Mouse (Mus musculus) liver, embryonic 11.5 days (tissue): Measurements from ENCODE around the gene Sipa1. TPM values are rescaled to one million over a fixed set of nuclear protein-coding genes. Genes with fewer than 3 reads are reported as not detected.

Experiments
- ATAC-seq: fragments of 200-750 bp; cut with Nextera tagmentation; replicated peaks from 2 replicates; pipeline ENCODE4 v1.8.0; 2017; ENCODE audit warnings: moderate number of reproducible peaks, mild to moderate bottlenecking, moderate TSS enrichment, moderate library complexity; ENCODE audit not compliant: low FRiP score
- DNase-seq: peaks from one replicate; pipeline ENCODE4 v3.0.0-alpha.2; 2017; ENCODE audit warnings: low spot score
- H3K27ac ChIP-seq: fragments of 300-500 bp; sonication (generic); 2 replicates; pipeline ENCODE4 v1.5.1; 2014; ENCODE audit warnings: mild to moderate bottlenecking, low read depth, low read length, control low read depth
- H3K27me3 ChIP-seq: fragments of 300-500 bp; sonication (generic); replicated peaks from 2 replicates; pipeline ENCODE4 v1.6.1; 2014; ENCODE audit warnings: low read length, mixed read lengths; ENCODE audit not compliant: control insufficient read depth, insufficient read depth
- H3K36me3 ChIP-seq: fragments of 300-500 bp; sonication (generic); 2 replicates; pipeline ENCODE4 v1.6.1; 2014; ENCODE audit warnings: mild to moderate bottlenecking, low read length, moderate library complexity, mixed read lengths; ENCODE audit not compliant: control insufficient read depth, insufficient read depth
- H3K4me1 ChIP-seq: fragments of 300-500 bp; sonication (generic); replicated peaks from 2 replicates; pipeline ENCODE4 v1.6.1; 2014; ENCODE audit warnings: low read length, mixed read lengths; ENCODE audit not compliant: control insufficient read depth, insufficient read depth
- H3K4me2 ChIP-seq: fragments of 300-500 bp; sonication (generic); 2 replicates; pipeline ENCODE4 v1.6.1; 2014; ENCODE audit warnings: mild to moderate bottlenecking, control low read depth, moderate library complexity
- H3K4me3 ChIP-seq: fragments of 300-500 bp; sonication (generic); 2 replicates; pipeline ENCODE4 v1.5.1; 2014; ENCODE audit warnings: low read depth, low read length, control low read depth
- H3K9ac ChIP-seq: fragments of 300-500 bp; sonication (generic); 2 replicates; pipeline ENCODE4 v1.6.1; 2014; ENCODE audit warnings: low read depth, low read length, control low read depth
- H3K9me3 ChIP-seq: fragments of 300-500 bp; sonication (generic); 2 replicates; pipeline ENCODE4 v1.6.1; 2016; ENCODE audit warnings: low read length, inconsistent platforms, mixed read lengths; ENCODE audit not compliant: control insufficient read depth
- WGBS: fragments of 180-500 bp; shearing (Covaris S2); extraction: QIAGEN DNeasy Blood & Tissue Kit; methylation state at CpG from one replicate; pipeline ENCODE4 v1.1.7; 2014; 5-methylcytosine and 5-hydroxymethylcytosine counted together
- polyA plus RNA-seq: library from polyadenylated mRNA; unstranded; fragments of >200 nt; fragmentation: Nextera tagmentation; extraction: Ambion mirVana; gene quantifications from 2 replicates; pipeline ENCODE4 v1.2.1, GENCODE M21; 2014

Gene Sipa1
- polyA plus RNA-seq, 1 experiment from 2014 or later = 32.3 TPM

- Histone ChIP-seq H3K4me3 (peak within 1 kb of the TSS; percentile 72), H3K27ac (peak within 1 kb of the TSS; percentile 92), H3K4me1 (peaks cover 36% of the 10 kb centered on the region), H3K36me3 (peaks cover 29% of the 10 kb centered on the region), H3K27me3 (no peaks in the 10 kb centered on the region), H3K9ac (peak within 1 kb of the TSS; percentile 74), H3K4me2 (peak within 1 kb of the TSS; percentile 81), H3K9me3 (no peaks in the 10 kb centered on the region)
- ATAC-seq (peak; percentile 87), DNase-seq (peak; percentile 96)
- under 1% methylated on average over 54 of the region's 55 CpGs for WGBS
These were observed 53.7 kb downstream of the Sipa1 start, which contains the start of gene Kat5 for GRCm38 (mm10) chr19:5609547-5610404. Gene Kat5 (minus strand): TSS chr19:5610237.

DNA sequence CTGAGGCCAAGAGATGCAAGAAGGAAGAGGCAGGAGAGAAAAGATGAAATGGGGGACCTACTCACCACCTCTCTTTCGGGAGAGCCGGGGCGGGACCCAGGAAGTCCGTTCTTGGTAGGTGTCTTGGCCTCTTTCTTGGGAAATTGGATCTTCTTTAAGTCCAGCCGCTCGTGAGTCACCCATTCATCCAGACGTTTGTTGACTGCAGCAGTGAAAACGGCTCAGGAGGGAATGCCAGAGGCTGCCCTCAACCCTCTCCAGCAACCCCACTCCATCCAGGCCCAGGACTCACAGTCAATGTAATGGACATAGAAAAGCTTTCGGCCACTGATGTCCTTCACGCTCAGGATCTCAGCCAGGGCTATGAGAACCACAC lies 54.3 kb downstream of the Sipa1 start:
- Histone ChIP-seq H3K36me3 (peaks cover 34% of the 10 kb centered on the region), H3K9ac (peak overlapping the region; percentile 74), H3K27ac (peak overlapping the region; percentile 92), H3K9me3 (no peaks in the 10 kb centered on the region), H3K27me3 (no peaks in the 10 kb centered on the region), H3K4me3 (peak overlapping the region; percentile 72), H3K4me1 (peaks cover 36% of the 10 kb centered on the region), H3K4me2 (peak overlapping the region; percentile 81)
- ATAC-seq = no peak
- 55% methylated on average over 10 of the region's 10 CpGs for WGBS
- no peak for DNase-seq

DNA sequence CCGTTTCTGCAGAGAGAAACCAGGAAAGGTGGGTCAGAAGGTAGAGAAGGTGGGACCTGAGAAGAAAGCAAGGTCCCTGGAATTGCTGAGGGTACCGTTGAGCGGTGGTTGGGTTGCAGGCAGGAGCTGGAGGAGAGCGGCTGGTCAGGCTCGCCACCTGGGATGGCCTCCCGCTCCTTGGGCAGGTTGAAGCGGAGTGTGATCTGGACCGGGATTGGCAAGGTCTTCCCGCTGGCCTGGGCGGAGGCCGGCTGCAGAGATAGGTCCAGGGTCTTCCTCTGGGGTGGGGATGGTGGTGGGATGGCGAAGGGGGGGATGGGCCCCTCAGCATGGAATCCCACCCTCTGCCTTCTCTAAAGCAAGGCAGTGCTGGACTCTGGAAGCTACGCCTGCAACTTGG lies 54.8 kb downstream of the Sipa1 start:
- Histone ChIP-seq H3K4me2 (peak overlapping the region; percentile 81), H3K9ac (peak overlapping the region; percentile 74; the same call in 1 of the 2 replicates), H3K4me3 (peak overlapping the region; percentile 72), H3K9me3 (no peaks in the 10 kb centered on the region), H3K27ac (no peak overlapping the region; the same call in 1 of the 2 replicates), H3K36me3 (peaks cover 38% of the 10 kb centered on the region), H3K4me1 (peaks cover 38% of the 10 kb centered on the region), H3K27me3 (no peaks in the 10 kb centered on the region)
- WGBS = 90% methylated on average over 13 of the region's 13 CpGs
- ATAC-seq (no peak), DNase-seq (no peak)

DNA sequence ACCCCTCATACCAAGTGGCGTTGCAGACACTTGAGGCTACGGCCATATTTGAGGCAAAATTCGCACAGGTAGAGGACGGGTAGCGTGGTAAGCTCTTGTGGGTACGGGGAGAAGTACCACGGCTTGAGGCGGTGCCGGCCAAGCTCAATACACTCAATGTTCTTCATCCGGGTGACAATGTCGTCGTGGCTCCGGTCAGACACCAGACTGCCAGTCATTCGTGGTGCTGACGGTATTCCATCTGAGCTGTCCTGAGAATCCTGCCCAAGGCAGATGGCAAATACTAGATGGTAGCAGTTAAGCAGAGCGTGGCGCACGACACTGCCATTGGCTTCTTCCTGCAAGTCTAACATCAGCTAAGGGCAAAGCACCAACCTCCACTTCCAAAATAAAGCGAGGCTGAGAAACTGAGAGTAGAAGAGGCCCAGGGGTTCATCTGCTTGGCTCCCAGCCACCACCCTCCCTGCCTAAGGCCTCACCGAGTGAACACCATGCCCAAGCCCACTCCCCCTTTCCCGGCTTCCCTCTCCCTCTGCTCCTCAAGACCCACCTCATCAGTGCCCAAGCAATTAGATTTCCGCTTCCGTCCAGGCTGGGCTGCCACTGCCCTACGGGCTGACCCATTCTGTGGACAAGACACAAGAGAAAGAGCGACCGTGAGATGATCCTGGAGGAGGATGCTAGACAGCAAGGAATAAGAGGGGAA lies 55.6 kb downstream of the Sipa1 start:
- DNase-seq (no peak), ATAC-seq (no peak)
- peaks cover 47% of the 10 kb centered on the region for H3K36me3 ChIP-seq
- no peak overlapping the region for H3K9ac ChIP-seq
- no peak overlapping the region; the same call in 1 of the 2 replicates for H3K4me3 ChIP-seq
- H3K4me1 ChIP-seq = peaks cover 40% of the 10 kb centered on the region
- no peaks in the 10 kb centered on the region for H3K27me3 ChIP-seq
- H3K4me2 ChIP-seq = no peak overlapping the region
- H3K27ac ChIP-seq = no peak overlapping the region
- no peaks in the 10 kb centered on the region for H3K9me3 ChIP-seq
- WGBS = 94% methylated on average over 26 of the region's 26 CpGs

DNA sequence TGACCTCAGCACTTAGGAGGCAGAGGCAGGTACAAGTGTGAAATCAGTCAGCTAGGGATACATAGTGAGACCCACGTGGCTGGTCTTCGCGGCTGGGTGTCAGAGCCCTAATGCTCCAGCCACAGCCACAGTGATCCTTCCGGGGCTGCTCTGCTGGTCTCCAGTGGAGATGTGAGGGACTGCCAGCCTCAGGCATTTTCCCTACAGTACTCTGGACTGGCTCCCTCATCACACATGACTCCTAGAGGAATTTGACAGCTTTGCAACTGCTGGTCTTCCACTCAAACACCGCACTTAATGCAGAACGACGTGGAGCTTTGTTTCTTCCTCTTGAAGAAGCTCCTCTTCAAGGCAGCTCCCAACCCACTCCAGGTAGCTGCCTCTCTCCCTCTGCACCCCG lies 57.3 kb downstream of the Sipa1 start:
- no peak overlapping the region for H3K4me3 ChIP-seq
- peaks cover 47% of the 10 kb centered on the region for H3K36me3 ChIP-seq
- H3K9me3 ChIP-seq = no peaks in the 10 kb centered on the region
- H3K27me3 ChIP-seq = no peaks in the 10 kb centered on the region
- peaks cover 34% of the 10 kb centered on the region for H3K4me1 ChIP-seq
- 87% methylated on average over 8 of the region's 8 CpGs for WGBS
- ATAC-seq = no peak
- no peak overlapping the region for H3K9ac ChIP-seq
- no peak for DNase-seq
- H3K4me2 ChIP-seq = no peak overlapping the region
- no peak overlapping the region for H3K27ac ChIP-seq

DNA sequence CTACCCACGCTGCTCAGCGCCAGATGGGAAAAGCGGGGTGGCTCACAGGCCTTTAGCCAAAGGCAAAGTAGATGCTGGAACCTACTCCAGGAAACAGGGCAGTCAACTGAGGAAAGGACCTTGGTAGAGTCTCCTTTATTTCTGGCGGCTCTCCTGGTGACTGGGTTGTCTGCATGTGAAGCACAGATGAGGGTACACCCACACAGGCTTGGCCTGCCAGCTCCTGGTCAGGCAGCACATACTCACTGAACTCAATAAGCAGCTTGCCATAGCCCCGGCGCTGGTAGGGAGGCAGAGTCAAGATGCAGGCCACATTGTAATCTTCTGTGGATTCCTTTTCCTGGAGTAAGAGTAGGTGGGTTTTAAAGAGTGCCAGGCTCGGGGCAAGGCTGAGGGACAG lies 58.4 kb downstream of the Sipa1 start:
- ATAC-seq (no peak), DNase-seq (no peak)
- Histone ChIP-seq H3K36me3 (peaks cover 47% of the 10 kb centered on the region), H3K4me3 (no peak overlapping the region), H3K9me3 (no peaks in the 10 kb centered on the region), H3K4me1 (peaks cover 25% of the 10 kb centered on the region), H3K27me3 (no peaks in the 10 kb centered on the region), H3K4me2 (no peak overlapping the region; the same call in 1 of the 2 replicates), H3K9ac (no peak overlapping the region), H3K27ac (no peak overlapping the region)
- 92% methylated on average over 7 of the region's 7 CpGs for WGBS

GRCm38 (mm10) chr19:5603664-5604063 lies 59.8 kb downstream of the Sipa1 start:
- 86% methylated on average over 7 of the region's 7 CpGs for WGBS
- Histone ChIP-seq H3K4me2 (peak overlapping the region; percentile 98; the same call in 1 of the 2 replicates), H3K27me3 (no peaks in the 10 kb centered on the region), H3K4me3 (no peak overlapping the region), H3K4me1 (peaks cover 18% of the 10 kb centered on the region), H3K36me3 (peaks cover 47% of the 10 kb centered on the region), H3K9me3 (no peaks in the 10 kb centered on the region), H3K9ac (no peak overlapping the region), H3K27ac (no peak overlapping the region)
- DNase-seq = no peak
- ATAC-seq = no peak

DNA sequence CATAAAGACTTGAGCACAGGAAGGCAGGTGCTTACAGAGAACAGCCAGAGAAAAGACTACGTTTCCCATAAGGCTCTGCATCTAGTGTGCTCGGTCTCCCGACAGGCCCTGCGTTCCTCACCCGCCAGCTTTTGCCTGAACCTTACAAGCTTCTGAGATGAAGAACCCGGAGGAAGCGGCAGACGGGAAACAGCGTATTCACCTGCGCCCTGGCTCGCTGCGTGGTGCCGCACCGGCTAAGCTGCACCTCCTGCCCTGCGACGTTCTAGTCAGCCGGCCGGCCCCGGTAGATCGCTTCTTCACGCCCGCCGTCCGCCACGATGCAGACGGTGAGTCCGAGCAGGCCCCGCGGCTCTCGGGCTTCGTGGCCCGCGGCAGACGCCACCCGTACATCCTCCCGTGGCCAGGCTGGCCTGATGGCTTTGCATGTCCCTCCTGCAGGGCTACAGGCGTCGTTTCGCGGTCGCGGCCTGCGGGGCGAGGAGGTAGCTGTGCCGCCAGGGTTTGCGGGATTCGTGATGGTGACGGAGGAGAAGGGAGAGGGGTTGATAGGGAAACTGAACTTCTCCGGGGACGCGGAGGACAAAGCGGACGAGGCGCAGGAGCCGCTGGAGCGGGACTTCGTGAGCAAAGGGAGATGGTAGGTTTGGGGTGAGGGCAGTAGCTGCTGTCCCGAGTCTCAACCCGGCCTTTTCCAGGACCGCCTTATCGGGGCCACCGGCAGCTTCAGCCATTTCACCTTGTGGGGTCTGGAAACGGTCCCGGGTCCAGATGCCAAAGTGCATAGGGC lies 61.6 kb downstream of the Sipa1 start, which contains the start of gene Rnaseh2c:
TSS of gene Rnaseh2c (plus strand) at position 122 of the 790 bp plus-strand sequence.
- Histone ChIP-seq H3K27me3 (no peaks in the 10 kb centered on the region), H3K9ac (peak within 1 kb of the TSS; percentile 99), H3K36me3 (peaks cover 39% of the 10 kb centered on the region), H3K4me2 (peak within 1 kb of the TSS; percentile 98), H3K27ac (peak within 1 kb of the TSS; percentile 92), H3K4me1 (peaks cover 16% of the 10 kb centered on the region), H3K4me3 (peak within 1 kb of the TSS; percentile 98), H3K9me3 (no peaks in the 10 kb centered on the region)
- under 1% methylated on average over 64 of the region's 64 CpGs for WGBS
- DNase-seq (peak; percentile 78), ATAC-seq (peak; percentile 88)
